Mouse (Mus musculus): ENCODE results near the gene Usp22.

Usp22 gene

GRCm38 (mm10) chr11:61192779-61193178 lies 17.9 kb upstream of the Usp22 start:
- intact Hi-C loops (cut with DNase I): loop anchor here (5.0 to 10.0 kb wide), 2 partner anchors 72 to 220 kb away; partner anchors contain the start of gene Aldh3a2

- intact Hi-C loops (cut with DNase I): loop anchor here (5.0 to 10.0 kb wide), 2 partner anchors 73 to 220 kb away; partner anchors contain the start of gene Aldh3a2
Observed at GRCm38 (mm10) chr11:61192123-61192522, 17.3 kb upstream of the Usp22 start.

- intact Hi-C loops (cut with DNase I): loop anchor here (5.0 to 10.0 kb wide), 2 partner anchors 74 to 222 kb away; partner anchors contain the start of gene Aldh3a2
Observed at GRCm38 (mm10) chr11:61190776-61191175, 15.9 kb upstream of the Usp22 start.

GRCm38 (mm10) chr11:61183820-61184219 lies 9.0 kb upstream of the Usp22 start:
- intact Hi-C loops (cut with DNase I): no loop called here

- intact Hi-C loops (cut with DNase I): no loop called here
Observed at GRCm38 (mm10) chr11:61181624-61182023, 6.8 kb upstream of the Usp22 start.

GRCm38 (mm10) chr11:61180361-61180760 lies 5.5 kb upstream of the Usp22 start:
- intact Hi-C loops (cut with DNase I): no loop called here

- intact Hi-C loops (cut with DNase I): loop anchor here (10.0 kb wide), 1 partner anchor 328 kb away; the partner anchor contains the start of gene B9d1
Observed at GRCm38 (mm10) chr11:61176321-61176720, 1.5 kb upstream of the Usp22 start.

- intact Hi-C loops (cut with DNase I): loop anchor here (10.0 kb wide), 1 partner anchor 329 kb away; the partner anchor contains the start of gene B9d1
Observed at GRCm38 (mm10) chr11:61175778-61176177, 923 bp upstream of the Usp22 start.

GRCm38 (mm10) chr11:61174291-61174820 lies 499 bp downstream of the Usp22 start:
- intact Hi-C loops (cut with DNase I): loop anchor here (10.0 kb wide), 1 partner anchor 330 kb away; the partner anchor contains the start of gene B9d1

- intact Hi-C loops (cut with DNase I): loop anchor here (10.0 kb wide), 1 partner anchor 331 kb away; the partner anchor contains the start of gene B9d1
Observed at GRCm38 (mm10) chr11:61173477-61173876, 1.4 kb downstream of the Usp22 start.

GRCm38 (mm10) chr11:61170184-61170583 lies 4.7 kb downstream of the Usp22 start:
- intact Hi-C loops (cut with DNase I): loop anchor here (10.0 kb wide), 1 partner anchor 335 kb away; the partner anchor contains the start of gene B9d1

- intact Hi-C loops (cut with DNase I): no loop called here
Observed at GRCm38 (mm10) chr11:61164881-61165280, 10.0 kb downstream of the Usp22 start.

- intact Hi-C loops (cut with DNase I): no loop called here
Observed at GRCm38 (mm10) chr11:61164366-61164765, 10.5 kb downstream of the Usp22 start.

GRCm38 (mm10) chr11:61163341-61163740 lies 11.5 kb downstream of the Usp22 start:
- intact Hi-C loops (cut with DNase I): no loop called here

- intact Hi-C loops (cut with DNase I): no loop called here
Observed at GRCm38 (mm10) chr11:61162776-61163175, 12.1 kb downstream of the Usp22 start.

GRCm38 (mm10) chr11:61161121-61161520 lies 13.7 kb downstream of the Usp22 start:
- intact Hi-C loops (cut with DNase I): no loop called here

GRCm38 (mm10) chr11:61159796-61160732 lies 14.8 kb downstream of the Usp22 start:
- intact Hi-C loops (cut with DNase I): no loop called here

GRCm38 (mm10) chr11:61158141-61158540 lies 16.7 kb downstream of the Usp22 start:
- intact Hi-C loops (cut with DNase I): no loop called here

- intact Hi-C loops (cut with DNase I): no loop called here
Observed at GRCm38 (mm10) chr11:61155727-61156126, 19.1 kb downstream of the Usp22 start.

- intact Hi-C loops (cut with DNase I): no loop called here
Observed at GRCm38 (mm10) chr11:61150233-61151001, 24.4 kb downstream of the Usp22 start.

GRCm38 (mm10) chr11:61147300-61147683 lies 27.6 kb downstream of the Usp22 start:
- intact Hi-C loops (cut with DNase I): no loop called here

All from adrenal gland (tissue).